Mouse (Mus musculus): ENCODE data around the gene Mea1. TPM values are rescaled to one million over a fixed set of nuclear protein-coding genes. Genes with fewer than 3 reads are reported as not detected.

Mea1 gene
- total RNA-seq, 4 experiments from 2014 or later = 47.1 to 52.5 (median 51.6) TPM

- DNase-seq (ENCODE audit: low spot score) = no peak
Measured at GRCm38 (mm10) chr17:46669911-46670310, 8.7 kb upstream of the Mea1 start.

- peak; percentile 94 for DNase-seq (ENCODE audit: low spot score)
Measured at GRCm38 (mm10) chr17:46673850-46674529, 4.6 kb upstream of the Mea1 start, which contains the start of gene Rrp36. Gene Rrp36, minus strand, starts transcription at chr17:46674352.

GRCm38 (mm10) chr17:46674530-46675283 is 3.9 kb upstream of the Mea1 start:
- DNase-seq (ENCODE audit: low spot score) = no peak

- peak; percentile 34 for DNase-seq (ENCODE audit: low spot score)
Measured at GRCm38 (mm10) chr17:46678911-46679310, 318 bp downstream of the Mea1 start.

- DNase-seq (ENCODE audit: low spot score) = peak; percentile 39
Measured at GRCm38 (mm10) chr17:46679843-46680759, 1.5 kb downstream of the Mea1 start.

- peak; percentile 93 for DNase-seq (ENCODE audit: low spot score)
Measured at GRCm38 (mm10) chr17:46680760-46681373, 2.3 kb downstream of the Mea1 start, which contains the start of gene Klhdc3. Gene Klhdc3, minus strand, starts transcription at chr17:46680914.

GRCm38 (mm10) chr17:46681466-46682118 is 3.0 kb downstream of the Mea1 start:
- no peak for DNase-seq (ENCODE audit: low spot score)

- no peak for DNase-seq (ENCODE audit: low spot score)
Measured at GRCm38 (mm10) chr17:46682654-46683389, 4.2 kb downstream of the Mea1 start.

GRCm38 (mm10) chr17:46685913-46686312 is 7.3 kb downstream of the Mea1 start:
- DNase-seq (ENCODE audit: low spot score) = no peak

- no peak for DNase-seq (ENCODE audit: low spot score)
Measured at GRCm38 (mm10) chr17:46690665-46691064, 12.1 kb downstream of the Mea1 start.

GRCm38 (mm10) chr17:46691390-46691789 is 12.8 kb downstream of the Mea1 start:
- no peak for DNase-seq (ENCODE audit: low spot score)

- DNase-seq (ENCODE audit: low spot score) = no peak
Measured at GRCm38 (mm10) chr17:46694517-46695063, 16.0 kb downstream of the Mea1 start.

- DNase-seq (ENCODE audit: low spot score) = no peak
Measured at GRCm38 (mm10) chr17:46698515-46698914, 19.9 kb downstream of the Mea1 start.

GRCm38 (mm10) chr17:46699245-46699644 is 20.7 kb downstream of the Mea1 start:
- no peak for DNase-seq (ENCODE audit: low spot score)

- no peak for DNase-seq (ENCODE audit: low spot score)
Measured at GRCm38 (mm10) chr17:46699912-46700311, 21.3 kb downstream of the Mea1 start.

GRCm38 (mm10) chr17:46701489-46701888 is 22.9 kb downstream of the Mea1 start:
- no peak for DNase-seq (ENCODE audit: low spot score)

GRCm38 (mm10) chr17:46702100-46702499 is 23.5 kb downstream of the Mea1 start:
- DNase-seq (ENCODE audit: low spot score) = no peak

- no peak for DNase-seq (ENCODE audit: low spot score)
Measured at GRCm38 (mm10) chr17:46702506-46702905, 23.9 kb downstream of the Mea1 start.

- no peak for DNase-seq (ENCODE audit: low spot score)
Measured at GRCm38 (mm10) chr17:46703971-46704886, 25.6 kb downstream of the Mea1 start.
